Mouse (Mus musculus) heart, embryonic 14.5 days (tissue): ENCODE measurements around the gene Cops4. TPM values are rescaled to one million over a fixed set of nuclear protein-coding genes. Genes with fewer than 3 reads are reported as not detected.

Experiments
- ATAC-seq: fragments of 200-750 bp; cut with Nextera tagmentation; 2 replicates; pipeline ENCODE4 v1.8.0; 2017; ENCODE audit warnings: low read depth, moderate TSS enrichment; ENCODE audit not compliant: insufficient number of reproducible peaks, insufficient read depth, low FRiP score
- H3K27ac ChIP-seq, 2 experiments: fragments of 200-500 bp in 1 of 2; fragments of 300-500 bp in 1 of 2; sonication (generic) in 1 of 2; replicated peaks in 1 of 2; 2 replicates each; pipeline ENCODE4 v1.5.1; 2012 to 2014; ENCODE audit warnings: low read depth in 2 of 2, low read length in 2 of 2, control low read depth in 1 of 2, mild to moderate bottlenecking in 1 of 2, mixed read lengths in 1 of 2; ENCODE audit not compliant: control insufficient read depth in 1 of 2, insufficient read depth in 1 of 2
- H3K27me3 ChIP-seq: fragments of 300-500 bp; sonication (generic); 2 replicates; pipeline ENCODE4 v1.6.1; 2014; ENCODE audit warnings: mild to moderate bottlenecking, low read length, control low read depth; ENCODE audit not compliant: control insufficient read depth, insufficient read depth
- H3K36me3 ChIP-seq: fragments of 300-500 bp; sonication (generic); 2 replicates; pipeline ENCODE4 v1.6.1; 2014; ENCODE audit warnings: mild to moderate bottlenecking, control low read depth, low read length, mixed read lengths; ENCODE audit not compliant: control insufficient read depth, insufficient read depth
- H3K4me1 ChIP-seq, 2 experiments: fragments of 200-500 bp in 1 of 2; fragments of 300-500 bp in 1 of 2; sonication (generic) in 1 of 2; 2 replicates each; pipeline ENCODE4 v1.6.1; 2012 to 2014; ENCODE audit warnings: low read length in 2 of 2, control low read depth in 1 of 2, mixed read lengths in 1 of 2; ENCODE audit not compliant: control insufficient read depth in 2 of 2, insufficient read depth in 2 of 2
- H3K4me2 ChIP-seq: fragments of 300-500 bp; sonication (generic); 2 replicates; pipeline ENCODE4 v1.6.1; 2014; ENCODE audit warnings: mild to moderate bottlenecking, low read length
- H3K4me3 ChIP-seq, 2 experiments: fragments of 200-500 bp in 1 of 2; fragments of 300-500 bp in 1 of 2; sonication (generic) in 1 of 2; 2 replicates each; pipeline ENCODE4 v1.5.1; 2012 to 2014; ENCODE audit warnings: low read length in 2 of 2, mild to moderate bottlenecking in 2 of 2, control low read depth in 1 of 2, low read depth in 1 of 2, moderate library complexity in 1 of 2; ENCODE audit not compliant: control insufficient read depth in 1 of 2, insufficient read depth in 1 of 2
- H3K9ac ChIP-seq: fragments of 300-500 bp; sonication (generic); 2 replicates; pipeline ENCODE4 v1.6.1; 2014; ENCODE audit warnings: mild to moderate bottlenecking, low read length
- H3K9me3 ChIP-seq: fragments of 300-500 bp; sonication (generic); 2 replicates; pipeline ENCODE4 v1.6.1; 2016; ENCODE audit warnings: low read length, control low read depth; ENCODE audit not compliant: control insufficient read depth
- WGBS: fragments of 180-500 bp; shearing (Covaris S2); extraction: QIAGEN DNeasy Blood & Tissue Kit; methylation state at CpG from one replicate; pipeline ENCODE4 v1.1.7; 2014; 5-methylcytosine and 5-hydroxymethylcytosine counted together
- polyA plus RNA-seq: library from polyadenylated mRNA; unstranded; fragments of >200 nt; fragmentation: Nextera tagmentation; extraction: Ambion mirVana; gene quantifications from 2 replicates; pipeline ENCODE4 v1.2.1, GENCODE M21; 2014

Cops4 gene
- polyA plus RNA-seq, 1 experiment from 2014 or later = 157 TPM

DNA sequence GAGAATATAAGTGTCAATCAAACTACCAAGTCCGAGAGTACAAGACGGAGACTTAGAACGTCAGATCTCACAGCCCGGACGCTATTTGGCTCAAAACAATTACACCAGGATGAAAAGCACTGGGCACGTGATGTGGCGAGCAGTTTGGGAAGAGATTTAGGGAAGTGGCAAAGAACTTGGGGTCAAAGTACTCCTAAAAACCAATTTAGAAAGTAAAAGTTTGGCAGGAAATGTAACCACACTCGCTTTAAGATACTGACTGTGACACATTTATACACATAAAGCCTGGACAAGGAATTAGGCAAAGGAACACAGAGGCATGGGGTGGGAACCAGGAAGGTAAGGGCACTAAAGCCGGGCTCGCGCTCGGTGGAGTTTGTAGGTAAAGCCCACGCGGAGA, 38.9 kb downstream of the Cops4 start:
- H3K36me3 ChIP-seq = no peaks in the 10 kb centered on the region
- no peak overlapping the region for H3K4me3 ChIP-seq

DNA sequence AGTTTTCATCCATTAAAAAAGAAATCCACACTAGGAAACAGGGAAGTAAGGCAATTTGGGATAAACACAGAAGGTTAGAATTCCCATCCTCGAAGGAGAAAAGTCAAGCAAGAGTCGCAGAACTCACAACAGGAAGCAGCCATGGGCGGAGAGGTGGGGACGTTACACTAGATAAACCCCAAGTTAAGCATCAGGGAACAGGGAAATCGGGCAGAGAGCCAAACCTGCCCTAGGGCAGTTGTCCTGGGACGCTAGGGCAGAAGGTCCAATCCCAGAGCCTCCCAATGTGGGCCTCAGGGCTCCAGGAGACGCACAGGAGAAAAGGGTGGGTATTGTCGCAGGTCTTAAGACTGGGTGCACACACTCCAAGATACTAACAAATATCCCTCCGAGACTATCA, 39.4 kb downstream of the Cops4 start:
- Histone ChIP-seq H3K27ac (no peak overlapping the region), H3K9ac (no peak overlapping the region), H3K27me3 (no peaks in the 10 kb centered on the region), H3K4me1 (peaks cover 0 to 3% of the 10 kb centered on the region in 2 experiments; a peak in 1 of 4 replicates), H3K4me3 (no peak overlapping the region), H3K9me3 (no peaks in the 10 kb centered on the region), H3K4me2 (no peak overlapping the region), H3K36me3 (no peaks in the 10 kb centered on the region)
- no peak for ATAC-seq
- WGBS = 64% methylated on average over 9 of the region's 9 CpGs

More for the DNA sequence above, 38.9 kb downstream of the Cops4 start:
- ATAC-seq = no peak
- no peak overlapping the region for H3K27ac ChIP-seq
- H3K27me3 ChIP-seq = no peaks in the 10 kb centered on the region
- 85% methylated on average over 14 of the region's 14 CpGs for WGBS
- no peak overlapping the region for H3K4me2 ChIP-seq
- no peak overlapping the region for H3K9ac ChIP-seq
- H3K9me3 ChIP-seq = no peaks in the 10 kb centered on the region
- peaks cover 0 to 3% of the 10 kb centered on the region in 2 experiments; a peak in 1 of 4 replicates for H3K4me1 ChIP-seq

DNA sequence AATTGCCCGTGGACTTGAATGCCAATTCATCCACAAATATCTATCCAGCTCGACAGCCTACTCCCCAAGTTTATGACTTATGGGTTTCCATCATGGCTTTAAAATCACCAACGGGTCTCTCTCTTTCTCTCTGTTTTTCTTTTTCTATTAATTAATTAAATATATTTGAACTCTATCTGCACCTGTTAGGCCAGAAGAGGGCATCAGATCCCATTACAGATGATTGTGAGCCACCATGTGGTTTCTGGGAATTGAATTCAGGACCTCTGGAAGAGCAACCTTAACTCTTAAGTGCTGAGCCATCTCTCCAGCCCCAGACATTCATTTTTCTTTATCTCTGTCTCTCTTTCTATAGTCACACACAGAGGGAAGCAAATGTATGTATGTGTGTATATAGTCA, 40.7 kb downstream of the Cops4 start:
- Histone ChIP-seq H3K27me3 (no peaks in the 10 kb centered on the region), H3K4me2 (no peak overlapping the region), H3K9me3 (no peaks in the 10 kb centered on the region), H3K9ac (no peak overlapping the region), H3K4me1 (no peaks in the 10 kb centered on the region; a peak in 1 of 4 replicates), H3K36me3 (no peaks in the 10 kb centered on the region), H3K4me3 (no peak overlapping the region), H3K27ac (no peak overlapping the region)
- no peak for ATAC-seq
- WGBS = 83% methylated on average over 3 of the region's 3 CpGs

DNA sequence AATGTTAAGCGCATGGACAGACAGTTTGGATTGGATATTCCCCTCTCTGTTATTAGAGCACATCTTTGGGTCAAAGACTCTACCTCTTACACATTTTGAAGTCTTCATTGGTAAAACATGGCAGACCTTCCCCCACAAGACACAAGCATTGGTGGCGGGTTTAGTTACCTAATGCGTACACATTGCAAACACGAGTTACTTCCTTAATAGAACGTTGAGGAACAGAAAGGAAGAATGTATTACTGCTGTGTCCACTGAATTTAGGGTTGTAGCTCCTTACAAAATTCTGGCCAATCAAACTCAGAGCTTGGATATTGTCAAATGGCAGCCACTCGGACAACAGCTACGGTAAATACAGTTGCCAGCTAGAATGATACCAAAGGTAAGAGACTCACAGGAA, 41.2 kb downstream of the Cops4 start:
- no peaks in the 10 kb centered on the region for H3K36me3 ChIP-seq
- 92% methylated on average over 7 of the region's 7 CpGs for WGBS
- no peaks in the 10 kb centered on the region for H3K27me3 ChIP-seq
- H3K4me3 ChIP-seq = no peak overlapping the region
- no peaks in the 10 kb centered on the region for H3K9me3 ChIP-seq
- ATAC-seq = no peak
- H3K9ac ChIP-seq = no peak overlapping the region
- H3K4me1 ChIP-seq = no peaks in the 10 kb centered on the region; a peak in 1 of 4 replicates
- H3K27ac ChIP-seq = no peak overlapping the region
- no peak overlapping the region for H3K4me2 ChIP-seq

DNA sequence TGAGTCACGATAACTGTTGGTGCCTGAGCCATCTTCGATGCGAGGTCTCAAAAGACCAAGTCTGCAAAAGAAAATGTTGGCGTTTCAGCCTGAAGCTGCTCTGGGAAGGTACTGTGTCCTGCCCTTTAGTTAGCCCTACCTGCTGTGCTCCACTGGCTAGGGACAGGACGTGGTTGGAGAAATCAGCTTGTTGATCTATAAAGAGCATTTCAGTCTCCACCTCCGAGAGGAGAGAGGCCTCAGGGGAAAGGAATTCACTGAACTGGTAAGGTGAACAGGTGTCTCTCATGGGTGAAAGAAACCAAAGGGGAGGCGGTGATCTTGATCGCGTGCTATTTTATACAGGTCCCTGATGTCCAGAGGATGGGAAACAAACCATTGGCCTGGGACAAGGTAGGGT, 44.6 kb downstream of the Cops4 start:
- Histone ChIP-seq H3K27ac (no peak overlapping the region), H3K4me1 (no peaks in the 10 kb centered on the region), H3K9me3 (no peaks in the 10 kb centered on the region), H3K36me3 (no peaks in the 10 kb centered on the region), H3K4me3 (no peak overlapping the region), H3K27me3 (no peaks in the 10 kb centered on the region), H3K4me2 (no peak overlapping the region), H3K9ac (no peak overlapping the region)
- ATAC-seq = no peak
- 83% methylated on average over 9 of the region's 9 CpGs for WGBS

DNA sequence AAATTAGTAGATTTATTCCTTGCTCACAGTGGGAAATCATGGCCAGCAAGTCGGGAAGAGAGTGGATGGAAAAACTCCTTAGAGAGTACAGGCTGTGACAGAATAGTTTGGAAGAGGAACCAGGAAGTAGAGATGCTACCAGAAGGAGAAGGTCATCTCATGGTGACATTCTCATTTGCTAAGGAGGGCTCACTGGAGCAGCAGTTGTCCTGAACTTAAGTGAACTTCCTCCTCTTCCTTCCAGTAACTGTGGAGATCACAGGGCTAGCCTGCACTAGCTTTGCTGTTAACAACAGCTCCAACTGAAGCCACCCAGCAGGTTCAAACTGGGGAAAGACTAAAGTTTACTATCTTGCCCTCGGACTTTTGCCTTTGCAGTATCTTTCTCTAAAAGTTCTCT, 48.7 kb downstream of the Cops4 start:
- H3K27me3 ChIP-seq = no peaks in the 10 kb centered on the region
- H3K27ac ChIP-seq = no peak overlapping the region
- WGBS = 68% methylated on average over 2 of the region's 2 CpGs
- no peaks in the 10 kb centered on the region for H3K36me3 ChIP-seq
- no peak overlapping the region for H3K4me2 ChIP-seq
- H3K4me3 ChIP-seq = no peak overlapping the region
- no peak for ATAC-seq
- no peaks in the 10 kb centered on the region for H3K9me3 ChIP-seq
- no peak overlapping the region for H3K9ac ChIP-seq
- H3K4me1 ChIP-seq = peaks cover 5 to 8% of the 10 kb centered on the region in 2 experiments; a peak in 2 of 4 replicates

DNA sequence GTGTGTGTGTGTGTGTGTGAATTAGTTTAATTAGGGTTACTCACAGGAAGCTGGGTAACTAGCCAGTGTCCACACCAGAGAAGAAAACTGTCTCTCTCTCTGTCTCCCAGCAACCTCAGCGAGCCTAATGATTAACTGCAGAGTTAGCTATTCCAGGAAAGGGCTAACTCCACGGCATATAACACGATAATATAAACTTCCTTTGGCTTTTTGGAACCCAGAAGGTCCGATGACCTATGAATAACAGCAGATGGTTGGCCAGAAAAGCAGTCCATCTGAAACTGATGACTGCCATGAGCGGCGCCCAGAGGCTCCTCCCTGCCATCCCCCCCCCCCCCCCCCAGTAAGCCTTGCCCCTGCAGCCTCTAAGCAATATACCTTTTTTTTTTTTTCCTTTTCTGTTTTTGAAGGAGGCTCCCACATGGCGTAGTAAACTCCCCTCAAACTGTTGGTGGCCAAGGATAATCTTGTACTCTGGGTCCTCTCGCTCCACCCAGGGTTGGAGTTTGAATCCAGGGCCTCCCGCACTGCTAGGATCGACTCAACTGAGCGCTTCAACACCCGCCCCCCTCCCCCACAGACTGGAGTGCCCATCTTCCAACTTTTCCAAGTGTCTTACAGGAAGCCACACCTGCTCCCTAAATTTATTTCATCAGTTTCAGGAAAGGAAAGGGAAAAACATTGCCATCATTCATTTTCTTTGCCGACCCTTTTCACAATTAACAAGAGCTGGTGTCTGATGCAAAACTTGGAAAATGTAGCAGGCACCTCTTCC, 49.3 kb downstream of the Cops4 start:
- no peak for ATAC-seq
- Histone ChIP-seq H3K9ac (no peak overlapping the region), H3K4me1 (peaks cover 5 to 8% of the 10 kb centered on the region in 2 experiments; a peak in 2 of 4 replicates), H3K4me2 (no peak overlapping the region), H3K27me3 (no peaks in the 10 kb centered on the region), H3K4me3 (no peak overlapping the region), H3K27ac (no peak overlapping the region), H3K9me3 (no peaks in the 10 kb centered on the region), H3K36me3 (no peaks in the 10 kb centered on the region)
- 77% methylated on average over 13 of the region's 13 CpGs for WGBS

DNA sequence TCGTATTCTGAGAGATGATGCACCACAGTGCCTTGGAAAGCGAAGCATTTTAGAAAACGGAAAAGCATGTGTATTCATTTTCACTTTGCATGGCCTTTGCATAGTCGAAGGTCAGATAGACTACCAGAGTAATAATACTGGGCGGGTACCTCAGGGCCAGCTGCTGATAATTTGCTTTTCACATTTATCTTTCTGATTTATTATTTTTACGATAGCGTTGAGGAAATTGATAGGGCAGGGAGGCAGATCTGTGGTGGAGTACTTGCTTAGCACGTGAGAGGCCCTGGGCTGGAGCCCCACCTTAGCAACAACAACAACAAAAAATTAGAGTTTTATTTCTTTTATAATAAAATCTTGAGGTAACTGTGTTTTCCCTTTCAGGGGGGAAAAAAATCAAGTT, 50.1 kb downstream of the Cops4 start:
- no peak overlapping the region for H3K4me3 ChIP-seq
- no peak overlapping the region for H3K4me2 ChIP-seq
- 72% methylated on average over 8 of the region's 8 CpGs for WGBS
- ATAC-seq = no peak
- H3K9ac ChIP-seq = no peak overlapping the region
- no peaks in the 10 kb centered on the region for H3K27me3 ChIP-seq
- no peak overlapping the region for H3K27ac ChIP-seq
- H3K9me3 ChIP-seq = no peaks in the 10 kb centered on the region
- peaks cover 5 to 8% of the 10 kb centered on the region in 2 experiments; a peak in 2 of 4 replicates for H3K4me1 ChIP-seq
- no peaks in the 10 kb centered on the region for H3K36me3 ChIP-seq
